Mouse (Mus musculus): ENCODE measurements around the gene Gm4981. TPM values are rescaled to one million over a fixed set of nuclear protein-coding genes. Genes with fewer than 3 reads are reported as not detected.

Gm4981 gene
- polyA plus RNA-seq, 1 experiment from 2014 or later: not detected

- Histone ChIP-seq H3K36me3 (no peaks in the 10 kb centered on the region), H3K4me3 (no peak overlapping the region), H3K4me1 (no peaks in the 10 kb centered on the region), H3K9ac (no peak overlapping the region), H3K27ac (no peak overlapping the region), H3K9me3 (no peaks in the 10 kb centered on the region; the same call in 1 of the 2 replicates), H3K4me2 (replicated peaks) (no peak overlapping the region), H3K27me3 (replicated peaks) (no peaks in the 10 kb centered on the region)
- no peak for ATAC-seq (ENCODE audit: low FRiP score, low read depth)
- WGBS: 87% methylated on average over 1 of the region's 1 CpGs
Measured at GRCm38 (mm10) chr10:58215353-58215752, 21.1 kb downstream of the Gm4981 start.

DNA sequence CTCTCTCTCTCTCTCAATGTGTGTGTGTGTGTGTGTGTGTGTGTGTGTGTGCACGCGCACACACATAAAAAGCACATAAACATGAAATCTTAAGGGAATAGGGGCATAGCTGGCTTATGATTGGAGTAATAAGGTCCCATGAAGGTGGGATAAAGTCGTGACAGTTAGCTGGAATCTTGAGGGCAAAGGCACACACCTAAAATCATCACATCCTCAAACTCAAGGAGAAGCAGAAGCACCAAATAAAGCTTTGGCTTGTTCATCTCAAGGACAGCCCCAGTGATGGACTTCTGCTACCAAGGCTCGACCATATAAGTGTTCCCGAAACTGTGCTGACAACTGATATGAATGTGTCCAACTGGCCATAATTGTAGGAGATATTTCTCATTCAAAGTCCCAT is 21.6 kb downstream of the Gm4981 start:
- H3K36me3 ChIP-seq: no peaks in the 10 kb centered on the region
- WGBS: 83% methylated on average over 5 of the region's 5 CpGs
- H3K9ac ChIP-seq: no peak overlapping the region

GRCm38 (mm10) chr10:58214497-58214896 is 22.0 kb downstream of the Gm4981 start:
- H3K9me3 ChIP-seq: no peaks in the 10 kb centered on the region; the same call in 1 of the 2 replicates
- H3K4me1 ChIP-seq: no peaks in the 10 kb centered on the region
- ATAC-seq (ENCODE audit: low FRiP score, low read depth): no peak
- H3K27me3 ChIP-seq (replicated peaks): no peaks in the 10 kb centered on the region
- H3K4me3 ChIP-seq: no peak overlapping the region
- H3K4me2 ChIP-seq (replicated peaks): no peak overlapping the region
- no peak overlapping the region for H3K9ac ChIP-seq
- H3K36me3 ChIP-seq: no peaks in the 10 kb centered on the region
- H3K27ac ChIP-seq: no peak overlapping the region

More for the DNA sequence above, 21.6 kb downstream of the Gm4981 start:
- Histone ChIP-seq H3K9me3 (no peaks in the 10 kb centered on the region; the same call in 1 of the 2 replicates), H3K4me2 (replicated peaks) (no peak overlapping the region), H3K4me1 (no peaks in the 10 kb centered on the region), H3K27ac (no peak overlapping the region), H3K4me3 (no peak overlapping the region), H3K27me3 (replicated peaks) (no peaks in the 10 kb centered on the region)
- ATAC-seq (ENCODE audit: low FRiP score, low read depth): no peak

GRCm38 (mm10) chr10:58212230-58212629 is 24.3 kb downstream of the Gm4981 start:
- Histone ChIP-seq H3K36me3 (no peaks in the 10 kb centered on the region), H3K9ac (no peak overlapping the region), H3K4me3 (no peak overlapping the region), H3K4me1 (no peaks in the 10 kb centered on the region), H3K4me2 (replicated peaks) (no peak overlapping the region), H3K9me3 (no peaks in the 10 kb centered on the region), H3K27me3 (replicated peaks) (no peaks in the 10 kb centered on the region), H3K27ac (no peak overlapping the region)
- ATAC-seq (ENCODE audit: low FRiP score, low read depth): no peak
- 82% methylated on average over 7 of the region's 7 CpGs for WGBS

- H3K4me1 ChIP-seq: no peaks in the 10 kb centered on the region
- H3K4me2 ChIP-seq (replicated peaks): no peak overlapping the region
- no peaks in the 10 kb centered on the region for H3K27me3 ChIP-seq (replicated peaks)
- ATAC-seq (ENCODE audit: low FRiP score, low read depth): no peak
- WGBS: 87% methylated on average over 2 of the region's 2 CpGs
- no peak overlapping the region for H3K9ac ChIP-seq
- no peak overlapping the region for H3K27ac ChIP-seq
- no peaks in the 10 kb centered on the region for H3K9me3 ChIP-seq
- no peaks in the 10 kb centered on the region for H3K36me3 ChIP-seq
- H3K4me3 ChIP-seq: no peak overlapping the region
Measured at GRCm38 (mm10) chr10:58211213-58211612, 25.3 kb downstream of the Gm4981 start.

DNA sequence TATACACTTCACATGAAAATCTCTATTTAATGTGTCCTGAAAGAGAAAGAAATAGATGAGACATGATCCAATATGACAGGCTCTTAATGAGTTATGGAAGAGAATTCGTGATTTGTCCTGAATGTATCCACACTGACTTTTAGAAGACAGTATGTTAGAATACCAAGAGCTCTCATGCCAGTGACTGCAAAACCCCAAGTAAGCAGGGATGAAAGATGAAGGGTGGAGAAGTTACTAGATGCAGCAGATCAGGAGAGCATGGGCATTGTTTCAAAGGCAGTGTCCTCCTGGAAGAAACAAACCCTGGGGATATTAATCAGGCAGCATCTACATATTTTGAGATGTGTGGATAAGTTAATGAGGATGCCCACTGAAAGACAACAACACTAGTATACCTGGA is 26.0 kb downstream of the Gm4981 start:
- H3K27ac ChIP-seq: no peak overlapping the region
- no peaks in the 10 kb centered on the region for H3K27me3 ChIP-seq (replicated peaks)
- H3K4me1 ChIP-seq: no peaks in the 10 kb centered on the region
- H3K9ac ChIP-seq: no peak overlapping the region
- ATAC-seq (ENCODE audit: low FRiP score, low read depth): no peak
- no peaks in the 10 kb centered on the region for H3K9me3 ChIP-seq
- WGBS: 69% methylated on average over 1 of the region's 1 CpGs
- no peaks in the 10 kb centered on the region for H3K36me3 ChIP-seq
- H3K4me3 ChIP-seq: no peak overlapping the region
- no peak overlapping the region for H3K4me2 ChIP-seq (replicated peaks)

DNA sequence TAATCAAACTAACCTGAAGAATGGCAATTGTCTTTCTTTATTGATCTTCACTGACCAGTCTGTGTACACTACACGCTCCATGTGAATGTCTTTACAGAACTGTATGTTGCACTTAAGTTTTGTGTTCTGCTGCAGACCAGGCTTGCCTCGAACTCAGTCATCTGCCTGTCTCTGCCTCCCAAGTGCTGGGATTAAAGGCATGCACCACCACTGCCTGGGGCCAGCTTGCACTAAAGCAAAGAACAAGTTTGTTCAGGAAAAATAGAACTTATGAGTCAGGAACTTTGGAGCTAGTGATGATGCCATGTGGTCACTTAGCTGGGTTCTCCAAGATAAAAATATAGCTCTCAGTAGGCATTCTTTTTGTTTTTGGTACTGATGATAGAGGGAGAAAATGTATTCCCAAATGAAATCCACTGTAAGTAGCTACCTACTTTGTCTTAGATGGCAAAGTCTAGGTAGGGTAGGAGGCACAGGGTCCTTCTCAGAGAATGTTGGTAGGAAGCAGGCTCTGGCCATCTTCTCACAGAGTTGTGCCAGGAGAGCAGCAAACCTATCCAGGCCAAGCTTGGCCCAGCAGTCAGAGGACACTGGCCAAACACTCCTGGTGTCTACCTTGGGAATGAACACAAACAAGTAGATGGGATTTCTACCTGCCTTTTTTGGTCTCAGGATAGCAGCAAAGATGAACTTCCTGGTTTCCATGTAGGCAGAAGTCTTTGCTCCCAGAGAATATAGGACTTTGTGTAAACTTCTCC is 26.6 kb downstream of the Gm4981 start:
- Histone ChIP-seq H3K27ac (no peak overlapping the region), H3K9ac (no peak overlapping the region), H3K27me3 (replicated peaks) (no peaks in the 10 kb centered on the region), H3K9me3 (no peaks in the 10 kb centered on the region), H3K4me3 (no peak overlapping the region), H3K4me1 (no peaks in the 10 kb centered on the region), H3K4me2 (replicated peaks) (no peak overlapping the region), H3K36me3 (no peaks in the 10 kb centered on the region)
- ATAC-seq (ENCODE audit: low FRiP score, low read depth): no peak
- WGBS: 78% methylated on average over 2 of the region's 2 CpGs

DNA sequence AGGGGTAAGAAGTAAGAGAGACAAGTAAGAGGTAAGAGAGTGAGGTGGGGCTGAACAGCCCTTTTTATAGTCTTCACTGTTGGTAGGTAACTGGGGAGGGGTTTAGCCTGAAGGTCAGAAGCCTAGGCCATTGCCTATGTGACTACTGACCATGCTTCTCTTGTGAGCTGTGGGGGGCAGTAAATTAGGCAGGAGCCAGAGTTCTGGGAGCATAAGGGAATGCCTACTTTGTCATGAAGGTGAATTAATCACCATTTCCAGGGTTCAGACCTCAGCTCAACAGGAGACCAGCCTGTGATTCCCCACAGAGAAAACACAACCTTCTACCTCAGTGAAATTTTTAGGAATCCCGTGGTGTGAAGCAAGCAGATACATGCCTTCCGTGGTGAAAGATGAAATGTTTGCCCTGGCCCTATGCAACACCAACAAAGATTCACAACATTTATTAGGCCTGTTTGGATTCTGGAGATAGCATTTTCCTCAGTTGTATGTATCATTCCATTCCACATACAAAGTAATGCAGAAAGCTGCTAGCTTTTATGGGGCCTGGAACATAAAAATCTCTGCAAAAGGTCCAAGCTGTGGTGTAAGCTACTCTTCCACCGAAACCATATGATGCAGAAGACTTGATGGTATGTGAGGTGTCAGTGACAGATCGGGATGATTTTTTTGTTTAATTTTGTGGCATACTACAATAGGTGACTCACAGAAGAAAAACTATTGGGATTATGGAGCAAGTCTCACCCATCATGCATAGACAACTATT is 29.7 kb downstream of the Gm4981 start:
- Histone ChIP-seq H3K27me3 (replicated peaks) (no peaks in the 10 kb centered on the region), H3K9ac (no peak overlapping the region), H3K36me3 (no peaks in the 10 kb centered on the region), H3K27ac (no peak overlapping the region), H3K4me2 (replicated peaks) (no peak overlapping the region), H3K4me1 (no peaks in the 10 kb centered on the region), H3K4me3 (no peak overlapping the region), H3K9me3 (no peaks in the 10 kb centered on the region)
- ATAC-seq (ENCODE audit: low FRiP score, low read depth): no peak
- 92% methylated on average over 4 of the region's 4 CpGs for WGBS

DNA sequence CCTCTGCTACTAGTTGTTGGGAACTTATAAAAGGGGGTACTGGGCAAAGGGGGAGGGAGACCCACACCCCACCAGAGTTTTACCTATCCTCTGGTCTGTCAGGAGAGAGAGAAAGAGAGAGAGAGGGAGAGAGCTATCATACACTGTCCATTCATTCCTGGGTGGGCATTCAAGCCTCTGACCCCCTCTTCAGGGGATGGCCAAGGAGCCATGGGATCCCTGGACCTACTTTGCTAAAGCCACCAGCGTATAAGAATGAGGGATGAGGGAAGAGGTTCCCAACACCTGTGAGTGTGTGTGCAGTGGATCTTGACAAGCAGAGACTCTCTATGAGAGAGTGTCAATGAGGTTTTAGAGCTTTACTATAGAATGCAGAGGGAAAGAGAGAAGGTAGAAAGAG is 30.5 kb downstream of the Gm4981 start:
- Histone ChIP-seq H3K27ac (no peak overlapping the region), H3K36me3 (no peaks in the 10 kb centered on the region), H3K4me3 (no peak overlapping the region), H3K27me3 (replicated peaks) (no peaks in the 10 kb centered on the region), H3K9me3 (no peaks in the 10 kb centered on the region), H3K9ac (no peak overlapping the region), H3K4me1 (no peaks in the 10 kb centered on the region), H3K4me2 (replicated peaks) (no peak overlapping the region)
- ATAC-seq (ENCODE audit: low FRiP score, low read depth): no peak
- whole genome bisulfite sequencing: 47% methylated on average over 1 of the region's 1 CpGs

Other genes with a start within 250 kb of the Gm4981 start
- gene AW822073, start 11.8 kb downstream of the Gm4981 start, polyA plus RNA-seq (2016; fragmentation: Nextera tagmentation; extraction: Ambion mirVana): not detected in 2 replicates
- not detected in 2 replicates for gene Duxf3, start 4.0 kb downstream of the Gm4981 start, polyA plus RNA-seq (2016; fragmentation: Nextera tagmentation; extraction: Ambion mirVana)
- 56.1 and 71.5 TPM in 2 replicates for gene Gcc2, start 18.8 kb upstream of the Gm4981 start, polyA plus RNA-seq (2016; fragmentation: Nextera tagmentation; extraction: Ambion mirVana)
- 73.0 and 78.0 TPM in 2 replicates for gene Lims1, start 86.8 kb upstream of the Gm4981 start, polyA plus RNA-seq (2016; fragmentation: Nextera tagmentation; extraction: Ambion mirVana)
- gene Ranbp2, start 210.2 kb upstream of the Gm4981 start, polyA plus RNA-seq (2016; fragmentation: Nextera tagmentation; extraction: Ambion mirVana): 22.7 and 22.9 TPM in 2 replicates